Mouse (Mus musculus) C2C12 (cell line): ENCODE measurements around the gene Tmem231.

Source experiments
- CEBPB ChIP-seq: IDR thresholded peaks from one replicate; pipeline ENCODE4 v1.6.1; 2011; ENCODE audit warnings: low read depth, mild to moderate bottlenecking, control low read depth, moderate library complexity
- CTCF ChIP-seq: IDR thresholded peaks from one replicate; pipeline ENCODE4 v1.5.1; 2011; ENCODE audit not compliant: control insufficient read depth, insufficient read depth, insufficient read length
- FOSL1 ChIP-seq: IDR thresholded peaks from one replicate; pipeline ENCODE4 v1.8.0; 2011; ENCODE audit warnings: mild to moderate bottlenecking, low read length; ENCODE audit not compliant: poor library complexity, insufficient read depth, severe bottlenecking
- MAX ChIP-seq: IDR thresholded peaks from one replicate; pipeline ENCODE4 v1.6.1; 2011; ENCODE audit warnings: mild to moderate bottlenecking, control low read depth
- MYOD1 ChIP-seq: IDR thresholded peaks from one replicate; pipeline ENCODE4 v1.6.1; 2011; ENCODE audit warnings: low read depth; ENCODE audit not compliant: control insufficient read depth, insufficient read length
- MYOG ChIP-seq: IDR thresholded peaks from one replicate; pipeline ENCODE4 v1.6.1; 2011; ENCODE audit not compliant: control insufficient read depth, insufficient read length; ENCODE audit errors: extremely low read depth
- USF1 ChIP-seq: IDR thresholded peaks from one replicate; pipeline ENCODE4 v1.6.1; 2011; ENCODE audit warnings: low read depth, mild to moderate bottlenecking, control low read depth, moderate library complexity

GRCm38 (mm10) chr8:111870379-111870778, 63.3 kb downstream of the Tmem231 start:
- TF ChIP-seq USF1 = no peak
- no peak for TF ChIP-seq CTCF
- no peak for TF ChIP-seq FOSL1
- TF ChIP-seq MYOD1 = no peak
- TF ChIP-seq MYOG = no peak
- no peak for TF ChIP-seq MAX
- no peak for TF ChIP-seq CEBPB
